Mouse (Mus musculus) liver, embryonic 14 days (tissue): Measurements from ENCODE around the gene Zfp93. TPM values are rescaled to one million over a fixed set of nuclear protein-coding genes. Genes with fewer than 3 reads are reported as not detected.

Source experiments
- polyA plus RNA-seq: library from polyadenylated mRNA; depleted of rRNA; stranded (reverse); fragments of >200 nt; gene quantifications from 2 replicates; pipeline ENCODE4 v1.2.3, GENCODE M21; 2012; rRNA removed

Gene Zfp93
- 0.62 and 0.68 TPM in 2 replicates for polyA plus RNA-seq

DNA sequence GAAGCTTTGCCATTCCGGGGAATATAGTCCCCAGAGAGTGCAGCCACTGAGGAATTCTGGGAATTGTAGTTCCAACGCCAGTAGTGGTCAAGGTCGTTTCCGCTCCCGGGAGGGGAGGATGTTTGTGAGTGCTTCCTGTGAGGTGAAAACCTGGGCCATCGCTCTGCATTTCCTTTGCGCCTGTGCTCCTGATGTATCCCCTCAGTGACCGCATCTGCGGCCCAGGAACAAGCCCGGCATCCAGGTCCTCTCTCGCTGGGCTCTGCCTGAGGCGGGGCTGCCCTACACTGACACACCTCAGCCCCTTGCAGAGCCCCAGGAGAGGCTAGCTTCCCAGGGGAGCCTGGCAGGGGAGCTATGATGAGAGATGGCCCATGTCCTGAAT, at the start of gene Zfp93:
Zfp93 (plus strand) TSS at position 133 of the 385 bp plus-strand sequence.

DNA sequence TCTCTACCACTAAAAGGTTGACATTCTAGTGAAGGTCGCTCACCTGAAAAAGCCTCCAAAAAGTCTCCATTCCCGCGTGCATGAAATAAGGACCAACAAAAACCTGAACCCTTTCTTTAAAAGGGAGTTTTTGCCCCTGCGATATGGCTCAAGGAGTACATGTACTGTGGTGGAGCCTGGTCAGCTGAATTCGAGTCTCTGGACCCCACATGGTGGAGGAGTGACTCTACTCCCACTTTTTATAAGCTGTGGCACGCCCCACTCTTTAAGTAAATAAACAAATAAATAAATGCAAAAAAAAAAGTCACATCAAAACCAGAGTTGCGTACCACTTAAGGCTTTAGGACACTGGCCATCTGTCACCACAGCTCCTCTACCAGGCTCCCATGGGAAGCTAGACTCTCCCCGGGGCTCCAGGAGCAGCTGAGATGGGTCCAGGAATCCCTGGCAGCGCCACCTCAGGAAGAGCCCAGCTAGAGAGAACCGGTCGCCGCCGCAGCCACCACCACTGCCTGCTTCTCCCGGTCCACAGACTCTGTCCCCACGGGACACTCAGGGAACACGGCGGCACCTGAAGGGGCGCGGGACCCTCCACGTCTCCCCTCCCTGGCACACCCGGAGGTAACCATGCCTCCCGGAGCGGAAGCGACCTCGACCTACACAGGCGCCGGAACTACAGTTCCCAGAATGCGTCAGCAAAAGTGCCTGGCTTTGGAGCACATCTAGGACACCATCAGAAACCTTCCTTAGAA, 33.0 kb upstream of the Zfp93 start, which contains the start of gene Zfp109:
Zfp109 (minus strand) TSS at position 521 of the 752 bp plus-strand sequence.

DNA sequence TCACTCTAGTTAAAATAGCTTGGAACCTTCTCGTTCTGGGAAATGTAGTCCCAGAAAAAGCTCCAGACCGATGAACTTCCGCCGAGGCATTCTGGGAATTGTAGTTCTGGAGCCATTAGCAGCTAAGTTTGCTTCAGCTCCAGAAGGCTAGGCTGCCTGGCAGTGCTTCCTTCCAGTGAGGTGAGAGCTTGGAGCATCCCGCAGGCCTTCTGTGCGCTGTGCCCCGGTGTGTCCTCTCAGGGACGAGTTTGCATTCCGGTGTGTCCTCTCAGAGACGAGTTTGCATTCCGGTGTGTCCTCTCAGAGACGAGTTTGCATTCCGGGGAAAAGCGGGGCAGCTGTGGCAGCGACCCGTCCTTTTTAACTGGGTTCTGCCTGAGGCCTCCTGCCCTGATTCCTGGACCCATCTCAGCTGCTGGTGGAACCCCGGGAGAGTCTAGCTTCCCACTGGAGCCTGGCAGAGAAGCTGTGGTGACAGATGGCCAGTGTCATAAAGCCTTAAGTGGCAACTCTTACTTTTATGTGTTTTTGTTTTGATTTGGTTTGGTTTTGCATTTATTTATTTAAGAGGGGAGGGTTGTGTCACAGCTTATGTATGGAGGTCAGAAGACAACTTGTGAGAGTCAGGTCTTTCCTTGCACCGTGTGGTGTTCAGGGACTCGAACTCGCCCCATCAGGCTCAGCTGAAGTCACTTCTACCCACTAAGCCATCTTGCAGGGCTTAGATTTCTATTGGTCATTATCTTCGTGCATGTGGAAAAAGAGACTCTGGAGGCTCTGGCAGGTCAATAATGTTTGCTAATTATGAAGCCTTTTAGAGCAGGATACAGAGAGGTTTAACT, 15.4 kb upstream of the Zfp93 start, which contains the start of gene Zfp108:
Zfp108 (plus strand) TSS at position 162 of the 842 bp plus-strand sequence.

DNA sequence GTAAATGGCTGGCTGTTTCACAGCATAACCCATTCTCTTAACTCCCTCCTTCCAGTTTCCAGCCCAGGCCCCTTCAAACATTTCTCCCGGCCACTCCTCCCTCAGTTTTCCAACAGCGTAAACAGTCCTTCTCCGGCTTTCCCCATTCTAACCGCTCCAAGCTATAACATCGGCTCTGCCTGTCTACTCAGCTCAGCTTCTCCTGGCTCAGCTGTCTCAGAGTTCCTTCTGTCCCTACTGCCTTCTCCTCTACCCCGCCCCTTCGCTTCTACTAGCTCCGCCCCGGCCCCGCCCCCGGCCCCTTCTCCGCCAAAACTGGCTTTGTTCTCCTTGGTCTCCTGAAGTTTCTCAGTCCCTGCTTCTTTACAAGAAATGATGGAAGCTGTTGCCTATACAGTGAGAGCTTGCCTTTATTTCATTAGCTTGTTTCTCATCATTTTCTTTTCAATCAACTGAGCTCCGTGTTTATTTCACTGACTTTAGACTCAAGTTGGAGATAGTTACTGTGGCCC, 30.6 kb downstream of the Zfp93 start, which contains the start of gene Zfp61:
Zfp61 (minus strand) TSS at position 462 of the 512 bp plus-strand sequence.

DNA sequence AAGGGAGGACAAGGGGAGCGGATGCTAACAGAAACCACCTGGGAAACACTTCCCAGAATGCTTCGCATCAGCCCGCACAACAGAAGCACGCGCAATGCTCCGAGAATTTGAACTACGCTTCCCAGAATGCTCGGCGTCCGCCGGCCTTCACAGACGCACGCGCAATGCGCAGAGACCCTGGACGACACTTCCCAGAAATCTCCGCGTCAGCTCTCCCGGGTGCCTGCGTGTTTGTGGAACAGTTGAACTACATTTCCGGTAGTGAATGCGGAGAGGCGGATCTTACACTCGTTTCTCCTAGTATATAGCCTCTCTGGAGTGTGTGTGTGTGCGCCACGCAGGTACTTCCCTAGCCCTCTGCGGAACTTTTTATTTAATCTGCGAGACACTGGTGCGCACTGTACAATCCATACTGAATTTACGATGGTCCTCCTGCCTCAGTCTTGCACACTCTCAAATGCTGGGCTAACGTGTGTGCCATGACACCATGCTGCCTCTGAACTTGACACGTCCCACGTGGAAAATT, 46.4 kb downstream of the Zfp93 start, which contains the start of gene Zfp94:
Zfp94 (minus strand) TSS at position 100 of the 526 bp plus-strand sequence.

Other genes with a start within 250 kb of the Zfp93 start
- not detected in 2 replicates for gene Vmn1r183, start 217.2 kb upstream of the Zfp93 start, polyA plus RNA-seq
- gene Zfp180, start 188.5 kb upstream of the Zfp93 start, polyA plus RNA-seq = 8.7 and 10.0 TPM in 2 replicates
- 0.37 and 0.50 TPM in 2 replicates for gene Zfp112, start 158.1 kb upstream of the Zfp93 start, polyA plus RNA-seq
- 2.0 and 2.1 TPM in 2 replicates for gene Zfp235, start 136.3 kb upstream of the Zfp93 start, polyA plus RNA-seq
- 0.14 and 0.17 TPM in 2 replicates for gene Zfp114, start 95.4 kb upstream of the Zfp93 start, polyA plus RNA-seq
- 0.77 and 0.83 TPM in 2 replicates for gene Zfp111, start 59.0 kb upstream of the Zfp93 start, polyA plus RNA-seq
- 0.79 and 0.90 TPM in 2 replicates for gene Zfp109, start 32.9 kb upstream of the Zfp93 start, polyA plus RNA-seq
- gene Zfp108, start 15.6 kb upstream of the Zfp93 start, polyA plus RNA-seq = 0.21 and 0.28 TPM in 2 replicates
- gene Zfp61, start 30.8 kb downstream of the Zfp93 start, polyA plus RNA-seq = 2.7 and 3.1 TPM in 2 replicates
- gene Zfp94, start 46.2 kb downstream of the Zfp93 start, polyA plus RNA-seq = 1.7 and 1.9 TPM in 2 replicates
- gene Tescl, start 63.5 kb downstream of the Zfp93 start, polyA plus RNA-seq = not detected in 2 replicates
- not detected in 2 replicates for gene Lypd5, start 78.8 kb downstream of the Zfp93 start, polyA plus RNA-seq
- 96.6 and 108 TPM in 2 replicates for gene Kcnn4, start 99.8 kb downstream of the Zfp93 start, polyA plus RNA-seq
- 18.1 and 19.0 TPM in 2 replicates for gene Smg9, start 129.2 kb downstream of the Zfp93 start, polyA plus RNA-seq
- 0.01 TPM in 1 of 2 replicates, not detected in the other for gene Irgc1, start 181.9 kb downstream of the Zfp93 start, polyA plus RNA-seq
- gene Plaur, start 192.1 kb downstream of the Zfp93 start, polyA plus RNA-seq = 1.7 and 2.1 TPM in 2 replicates
- gene Cadm4, start 211.6 kb downstream of the Zfp93 start, polyA plus RNA-seq = 0.27 and 0.43 TPM in 2 replicates
- gene Zfp428, start 236.6 kb downstream of the Zfp93 start, polyA plus RNA-seq = 3.0 and 3.6 TPM in 2 replicates
- gene AC161166.1, start 242.0 kb downstream of the Zfp93 start, polyA plus RNA-seq = not detected in 2 replicates